Mouse (Mus musculus) splenic B cell, adult 2 months (primary cell): ENCODE results near the gene Man1a.
A peak's percentile ranks its signal among the peaks of the same experiment; 100 is the strongest.

Experiments
- DNase-seq: peaks from one replicate; pipeline ENCODE4 v3.0.0-alpha.2; 2011; ENCODE audit warnings: low read depth, low spot score
- H3K27me3 ChIP-seq: 2 replicates; pipeline ENCODE4 v1.6.1; 2012; ENCODE audit warnings: mild to moderate bottlenecking, low read length, moderate library complexity, mixed read lengths; ENCODE audit not compliant: control insufficient read depth, poor library complexity, insufficient read depth, severe bottlenecking
- H3K36me3 ChIP-seq: 2 replicates; pipeline ENCODE4 v1.6.1; 2012; ENCODE audit warnings: mild to moderate bottlenecking, low read length, moderate library complexity, mixed read lengths; ENCODE audit not compliant: control insufficient read depth, poor library complexity, insufficient read depth, severe bottlenecking

The Man1a gene

DNA sequence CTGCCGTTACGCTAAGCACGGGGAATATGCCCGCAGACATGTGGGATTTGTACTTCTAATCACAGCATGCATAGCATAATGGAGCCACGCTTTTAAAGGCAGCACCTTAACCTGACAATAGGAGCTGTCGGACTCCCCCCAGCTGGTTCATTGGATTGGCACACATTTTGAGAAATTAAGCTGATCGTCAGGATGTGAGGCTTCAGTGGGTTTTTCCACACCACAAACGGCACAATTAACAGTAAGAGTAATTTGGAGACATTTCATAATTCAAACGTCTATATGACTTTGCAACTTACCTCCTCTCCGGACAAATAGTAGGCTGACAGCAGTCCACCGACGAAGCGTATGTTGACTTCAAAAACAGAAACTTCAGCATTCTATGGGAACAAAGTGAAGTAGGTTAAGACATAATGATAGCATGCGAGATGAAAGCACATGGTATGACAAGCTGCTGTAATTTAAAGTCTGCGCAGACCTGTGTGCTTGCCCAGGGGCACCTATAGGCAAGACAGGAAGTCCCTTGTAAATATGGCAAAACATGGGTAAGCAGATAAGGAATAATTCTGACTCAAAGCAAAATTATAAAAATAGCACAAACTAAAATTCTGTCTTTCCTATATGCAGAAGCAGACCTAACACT lies 62.2 kb downstream of the Man1a start:
- Histone ChIP-seq H3K27me3 (no peaks in the 10 kb centered on the region), H3K36me3 (no peaks in the 10 kb centered on the region; the same call in 1 of the 2 replicates)
- peak; percentile 25 for DNase-seq

GRCm38 (mm10) chr10:54013143-54013791 lies 63.1 kb downstream of the Man1a start:
- no peak for DNase-seq

DNA sequence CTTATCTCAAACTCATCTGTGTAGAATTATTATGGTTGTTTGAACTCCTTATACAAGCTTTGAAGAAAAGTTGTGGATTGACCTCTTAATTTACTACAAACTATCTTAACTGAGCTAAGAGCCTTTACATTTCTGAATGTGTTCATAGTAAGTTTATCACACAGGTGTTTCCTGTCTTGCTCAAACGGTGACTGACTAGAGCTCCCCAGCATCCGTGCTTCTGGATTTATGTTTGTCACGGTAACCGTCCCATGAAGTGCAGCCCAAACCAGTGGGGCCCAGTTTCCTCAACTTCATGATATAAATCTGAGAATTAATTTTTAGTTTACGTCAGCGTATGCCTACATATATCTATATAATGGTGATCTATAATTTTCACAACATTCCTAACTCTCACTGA lies 67.3 kb downstream of the Man1a start:
- DNase-seq = peak; percentile 53
- H3K27me3 ChIP-seq = no peaks in the 10 kb centered on the region
- H3K36me3 ChIP-seq = peaks cover 10% of the 10 kb centered on the region; the same call in 1 of the 2 replicates

More at GRCm38 (mm10) chr10:54013143-54013791, 63.1 kb downstream of the Man1a start:
- Histone ChIP-seq H3K36me3 (no peaks in the 10 kb centered on the region; the same call in 1 of the 2 replicates), H3K27me3 (no peaks in the 10 kb centered on the region)

GRCm38 (mm10) chr10:54006868-54007267 lies 69.5 kb downstream of the Man1a start:
- H3K36me3 ChIP-seq = peaks cover 13% of the 10 kb centered on the region; the same call in 1 of the 2 replicates
- no peaks in the 10 kb centered on the region for H3K27me3 ChIP-seq
- DNase-seq = no peak

DNA sequence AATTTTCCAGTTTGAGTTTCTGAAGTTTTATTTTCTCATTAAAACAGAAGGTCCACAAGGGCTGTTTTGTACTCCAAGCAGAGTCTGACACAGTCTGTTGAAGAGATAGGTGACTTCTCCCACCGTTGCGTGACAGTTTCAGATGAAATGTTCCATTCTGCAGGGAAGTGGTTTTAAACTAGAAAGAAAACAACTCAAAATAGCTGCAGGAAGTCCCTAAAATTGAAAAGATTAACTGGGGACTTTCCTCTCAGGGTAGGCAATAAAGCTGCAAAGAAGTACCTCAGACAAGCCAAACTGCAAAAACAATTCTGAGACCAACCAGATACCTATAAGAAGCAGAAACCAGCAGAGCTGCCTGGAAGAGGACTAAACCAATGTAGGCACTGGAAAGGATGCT lies 70.6 kb downstream of the Man1a start:
- Histone ChIP-seq H3K27me3 (no peaks in the 10 kb centered on the region), H3K36me3 (peaks cover 13% of the 10 kb centered on the region; the same call in 1 of the 2 replicates)
- DNase-seq = peak; percentile 84

GRCm38 (mm10) chr10:54002936-54003335 lies 73.5 kb downstream of the Man1a start:
- Histone ChIP-seq H3K27me3 (no peaks in the 10 kb centered on the region), H3K36me3 (peaks cover 14% of the 10 kb centered on the region; the same call in 1 of the 2 replicates)
- DNase-seq = no peak

DNA sequence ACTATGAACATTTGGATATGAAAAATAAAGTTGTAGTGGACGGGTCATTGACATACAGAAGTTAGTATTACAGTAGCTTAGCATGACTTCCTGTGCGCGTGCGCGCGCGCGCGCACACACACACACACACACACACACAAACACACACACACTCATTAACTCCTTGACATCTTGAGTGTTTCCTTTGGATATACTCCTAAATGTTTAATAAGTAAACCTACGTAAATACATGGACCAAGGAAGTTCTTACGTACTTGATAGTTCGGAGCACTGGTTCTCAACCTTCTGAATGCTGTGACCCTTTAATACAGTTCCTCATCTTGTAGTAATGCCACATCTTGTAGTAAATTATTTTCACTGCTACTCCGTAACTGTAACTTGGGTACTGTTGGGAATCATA lies 79.1 kb downstream of the Man1a start:
- Histone ChIP-seq H3K36me3 (peaks cover 4% of the 10 kb centered on the region; the same call in 1 of the 2 replicates), H3K27me3 (no peaks in the 10 kb centered on the region)
- DNase-seq = no peak

DNA sequence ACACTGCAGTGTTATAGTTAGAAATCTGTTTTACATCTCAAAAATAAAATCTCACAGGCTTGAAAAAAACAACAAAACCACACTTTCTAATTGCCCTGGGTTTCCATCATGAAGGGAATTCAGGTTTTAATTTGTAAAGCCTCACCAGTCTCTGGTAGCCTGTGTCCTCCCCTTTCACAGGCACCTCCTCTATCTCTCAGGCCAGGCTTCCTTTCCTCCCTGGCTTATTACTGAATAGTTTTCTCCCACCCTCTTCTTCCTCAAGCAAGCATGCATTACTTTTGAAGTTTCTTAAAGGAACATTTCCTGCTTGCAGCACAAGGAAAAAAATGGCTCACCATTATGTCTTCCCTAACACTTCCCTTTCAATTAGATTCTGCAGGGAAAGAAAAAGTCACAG lies 80.2 kb downstream of the Man1a start:
- no peak for DNase-seq
- Histone ChIP-seq H3K36me3 (peaks cover 4% of the 10 kb centered on the region; the same call in 1 of the 2 replicates), H3K27me3 (no peaks in the 10 kb centered on the region)

GRCm38 (mm10) chr10:53994591-53994990 lies 81.8 kb downstream of the Man1a start:
- peaks cover 4% of the 10 kb centered on the region; the same call in 1 of the 2 replicates for H3K36me3 ChIP-seq
- DNase-seq = no peak
- no peaks in the 10 kb centered on the region for H3K27me3 ChIP-seq

DNA sequence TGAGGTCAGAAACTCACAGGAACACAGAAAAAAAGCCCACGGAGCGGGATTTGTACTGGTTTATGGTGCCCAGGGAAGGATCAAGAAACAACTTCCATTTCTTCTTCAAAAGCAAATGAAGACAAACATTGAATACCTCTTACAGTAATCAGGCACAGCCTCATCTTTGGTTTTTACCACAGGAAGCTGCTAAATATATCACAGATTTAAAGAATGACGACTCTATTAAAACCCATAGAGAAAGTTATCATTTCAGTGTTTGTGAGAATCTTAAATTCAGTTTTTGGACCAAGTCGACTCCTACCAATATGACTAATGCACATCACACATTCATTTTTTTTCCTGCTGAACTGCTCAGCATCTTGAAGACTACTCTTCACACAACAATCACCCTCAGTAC lies 86.0 kb downstream of the Man1a start:
- DNase-seq = no peak
- no peaks in the 10 kb centered on the region for H3K27me3 ChIP-seq
- peaks cover 8% of the 10 kb centered on the region for H3K36me3 ChIP-seq

GRCm38 (mm10) chr10:53984894-53985293 lies 91.5 kb downstream of the Man1a start:
- DNase-seq = peak; percentile 66
- no peaks in the 10 kb centered on the region for H3K27me3 ChIP-seq
- H3K36me3 ChIP-seq = peaks cover 7% of the 10 kb centered on the region; the same call in 1 of the 2 replicates

GRCm38 (mm10) chr10:53984086-53984485 lies 92.3 kb downstream of the Man1a start:
- Histone ChIP-seq H3K36me3 (peaks cover 5% of the 10 kb centered on the region; the same call in 1 of the 2 replicates), H3K27me3 (no peaks in the 10 kb centered on the region)
- DNase-seq = no peak

GRCm38 (mm10) chr10:53978647-53979046 lies 97.8 kb downstream of the Man1a start:
- no peaks in the 10 kb centered on the region for H3K27me3 ChIP-seq
- peaks cover 12% of the 10 kb centered on the region for H3K36me3 ChIP-seq
- no peak for DNase-seq

DNA sequence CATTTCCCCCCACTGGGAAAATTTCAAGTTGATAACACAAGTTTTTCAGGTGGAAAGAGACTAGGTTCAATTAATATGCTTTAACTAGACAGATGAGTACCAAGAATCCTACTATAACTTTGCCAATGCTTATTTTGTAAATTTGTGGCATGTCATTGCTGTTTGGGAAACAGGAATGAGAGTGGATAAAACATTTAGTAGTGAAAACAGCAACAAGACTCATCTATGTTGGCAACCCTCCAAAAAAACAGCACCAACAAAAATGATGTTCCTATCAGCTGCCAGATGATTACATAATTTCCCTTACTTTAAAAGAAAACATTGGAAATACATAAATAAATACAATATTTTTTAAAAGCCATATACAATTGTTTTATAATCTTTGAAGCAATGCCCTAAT lies 102.2 kb downstream of the Man1a start:
- DNase-seq = no peak

DNA sequence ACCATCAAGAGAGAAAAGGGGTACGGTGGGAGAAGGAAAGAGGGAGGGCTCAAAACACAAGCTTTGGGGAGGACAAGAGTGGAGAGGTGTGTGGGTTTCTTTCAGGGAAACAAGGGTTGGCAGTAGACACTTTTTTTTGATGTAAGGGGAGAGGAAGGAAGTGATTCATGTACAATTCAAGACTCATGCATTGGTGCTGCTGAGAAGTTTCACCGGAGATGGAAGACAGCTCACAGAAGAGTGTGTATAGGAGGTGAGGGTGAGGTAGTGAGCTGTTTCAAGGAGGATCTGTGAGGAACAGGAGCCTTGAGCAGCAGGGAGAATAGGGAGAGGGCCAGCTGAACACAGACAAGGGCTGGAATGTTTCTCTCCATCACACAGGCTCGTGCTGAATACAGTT lies 116.7 kb downstream of the Man1a start:
- Histone ChIP-seq H3K27me3 (no peaks in the 10 kb centered on the region), H3K36me3 (peaks cover 2% of the 10 kb centered on the region; the same call in 1 of the 2 replicates)
- DNase-seq = no peak

More for the DNA sequence above, 102.2 kb downstream of the Man1a start:
- Histone ChIP-seq H3K36me3 (peaks cover 14% of the 10 kb centered on the region), H3K27me3 (no peaks in the 10 kb centered on the region)
